ENCODE assay signal across 18 mouse cellular contexts in genomic region chr9:67099471-67099870, GRCm38 (mm10).
"Had no signal": no experiment of that assay in that cellular context is flagged by ENCODE, and none has a peak within 500 bp of the region (broad histone marks: within the 10 kb centered on the region; RNA-seq: fewer than 3 reads in every experiment).

No protein-coding gene starts in this region.

- H3K27ac ChIP-seq: midbrain, embryonic 10.5 days; midbrain, embryonic 12.5 days; neural tube, embryonic 13.5 days; neural tube, embryonic 15.5 days had no signal

- H3K4me2 ChIP-seq: lung, embryonic 14.5 days; midbrain, embryonic 12.5 days; neural tube, embryonic 13.5 days; neural tube, embryonic 15.5 days had no signal

- H3K9me3 ChIP-seq: midbrain, embryonic 10.5 days; midbrain, embryonic 12.5 days; neural tube, embryonic 13.5 days; neural tube, embryonic 15.5 days had no signal

- H3K4me3 ChIP-seq: midbrain, embryonic 10.5 days; midbrain, embryonic 12.5 days; myocyte; neural tube, embryonic 13.5 days; neural tube, embryonic 15.5 days had no signal

- H3K4me1 ChIP-seq: midbrain, embryonic 12.5 days had no signal

- DNase-seq: lung, embryonic 14.5 days; lung, postnatal 10 days; lung, postnatal 4 days; midbrain, embryonic 14.5 days; retina, postnatal 1 day; right cerebral cortex, adult 18-20 months; right cerebral cortex, postnatal 25 days; right cerebral cortex, postnatal 4 days; spleen, adult 18-20 months; thymus, adult 18-20 months; thymus, postnatal 14 days; thymus, postnatal 36 days had no signal

- H3K36me3 ChIP-seq: midbrain, embryonic 10.5 days; midbrain, embryonic 12.5 days; neural tube, embryonic 13.5 days; neural tube, embryonic 15.5 days had no signal

- H3K27me3 ChIP-seq: midbrain, embryonic 12.5 days; neural tube, embryonic 13.5 days; neural tube, embryonic 15.5 days had no signal

- H3K9ac ChIP-seq: lung, embryonic 14.5 days; midbrain, embryonic 12.5 days; neural tube, embryonic 13.5 days; neural tube, embryonic 15.5 days had no signal

- ATAC-seq: midbrain, embryonic 16.5 days had no signal
